Mouse (Mus musculus): Measurements from ENCODE around the gene Ak9. TPM values are rescaled to one million over a fixed set of nuclear protein-coding genes. Genes with fewer than 3 reads are reported as not detected.

The Ak9 gene
- polyA plus RNA-seq, 1 experiment = not detected

DNA sequence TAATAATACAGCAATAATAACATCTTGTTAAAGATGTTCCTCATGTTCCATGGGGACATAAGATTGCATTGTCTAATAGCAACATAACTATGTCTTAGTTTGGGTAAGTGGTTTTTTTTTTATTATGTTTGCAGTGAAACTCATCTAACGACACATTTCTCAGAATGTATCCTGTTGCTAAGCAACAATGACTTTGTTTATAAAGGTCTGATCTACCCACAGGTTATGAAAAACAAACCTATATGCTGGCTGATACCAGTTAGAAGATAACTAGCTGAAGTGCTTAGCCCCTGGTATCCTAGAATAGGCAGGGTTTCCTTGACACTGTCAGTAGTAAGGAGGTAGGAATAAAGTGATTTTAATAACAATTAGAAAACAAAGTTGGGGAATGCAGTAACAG is 15.7 kb upstream of the Ak9 start:
- H3ac ChIP-seq (ENCODE audit: control insufficient read depth, insufficient read length, low read depth) = no peak overlapping the region
- TF ChIP-seq CTCF (IDR thresholded peaks at IDR 0.05; ENCODE audit: control insufficient read depth, insufficient read depth, insufficient read length) = no peak
- TF ChIP-seq MAX (IDR thresholded peaks at IDR 0.05) = no peak
- TF ChIP-seq USF1 (IDR thresholded peaks at IDR 0.05; ENCODE audit: low read depth) = no peak
- no peak for TF ChIP-seq FOSL1 (IDR thresholded peaks at IDR 0.05; ENCODE audit: insufficient read depth, low read length, poor library complexity, severe bottlenecking)
- no peak for TF ChIP-seq MYOG (IDR thresholded peaks at IDR 0.05; ENCODE audit: control insufficient read depth, extremely low read depth, insufficient read length)
- TF ChIP-seq CEBPB (IDR thresholded peaks at IDR 0.05; ENCODE audit: low read depth) = no peak
- no peak for TF ChIP-seq MYOD1 (IDR thresholded peaks at IDR 0.05; ENCODE audit: control insufficient read depth, insufficient read length, low read depth)
- no peaks in the 10 kb centered on the region for H3K79me3 ChIP-seq (ENCODE audit: low read depth)
- H3K36me3 ChIP-seq (ENCODE audit: control insufficient read depth, insufficient read depth) = no peaks in the 10 kb centered on the region
- H3K79me2 ChIP-seq (ENCODE audit: control insufficient read depth, insufficient read depth) = no peaks in the 10 kb centered on the region
- no peak overlapping the region for H3K4me3 ChIP-seq (ENCODE audit: insufficient read depth, poor library complexity, severe bottlenecking)
- no peaks in the 10 kb centered on the region for H3K27me3 ChIP-seq (ENCODE audit: control insufficient read depth, insufficient read depth, insufficient read length)

DNA sequence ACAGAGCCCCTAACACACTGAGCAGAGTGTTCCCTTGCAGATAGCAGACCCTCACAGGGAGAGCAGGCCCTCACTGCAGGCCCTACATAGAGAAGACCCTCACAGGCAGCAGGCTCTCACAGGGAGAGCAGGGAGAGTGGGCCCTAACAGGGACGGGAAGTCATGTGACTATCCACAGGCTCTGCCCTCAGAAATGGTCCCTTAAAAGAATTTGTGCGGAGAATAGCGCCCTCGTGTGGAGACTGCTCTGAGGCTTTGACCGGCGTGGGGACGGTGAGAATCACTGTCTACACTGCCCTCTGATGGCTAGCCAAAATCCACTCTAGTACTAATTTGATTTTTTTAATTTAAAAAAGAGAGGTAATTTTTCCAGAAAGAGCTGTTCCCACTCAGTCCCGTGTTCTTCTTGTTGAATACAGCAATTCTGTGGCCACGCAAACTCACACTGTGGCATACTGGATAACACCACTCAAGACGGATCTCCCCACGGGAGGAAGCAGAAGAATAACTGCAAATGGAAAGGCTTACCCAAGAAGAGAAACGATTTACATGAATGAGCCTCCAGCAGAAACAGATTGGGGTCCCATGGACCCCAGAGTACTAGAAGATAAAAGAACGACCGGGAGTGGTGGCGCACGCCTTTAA is 14.9 kb upstream of the Ak9 start:
- Histone ChIP-seq H3K79me2 (ENCODE audit: control insufficient read depth, insufficient read depth) (no peaks in the 10 kb centered on the region), H3K4me3 (ENCODE audit: insufficient read depth, poor library complexity, severe bottlenecking) (no peak overlapping the region), H3K36me3 (ENCODE audit: control insufficient read depth, insufficient read depth) (no peaks in the 10 kb centered on the region), H3ac (ENCODE audit: control insufficient read depth, insufficient read length, low read depth) (no peak overlapping the region), H3K79me3 (ENCODE audit: low read depth) (no peaks in the 10 kb centered on the region), H3K27me3 (ENCODE audit: control insufficient read depth, insufficient read depth, insufficient read length) (no peaks in the 10 kb centered on the region)
- TF ChIP-seq CTCF (IDR thresholded peaks at IDR 0.05; ENCODE audit: control insufficient read depth, insufficient read depth, insufficient read length) (peak; percentile 81), MYOG (IDR thresholded peaks at IDR 0.05; ENCODE audit: control insufficient read depth, extremely low read depth, insufficient read length) (no peak), CEBPB (IDR thresholded peaks at IDR 0.05; ENCODE audit: low read depth) (no peak), MYOD1 (IDR thresholded peaks at IDR 0.05; ENCODE audit: control insufficient read depth, insufficient read length, low read depth) (no peak), MAX (IDR thresholded peaks at IDR 0.05) (no peak), FOSL1 (IDR thresholded peaks at IDR 0.05; ENCODE audit: insufficient read depth, low read length, poor library complexity, severe bottlenecking) (no peak), USF1 (IDR thresholded peaks at IDR 0.05; ENCODE audit: low read depth) (peak; percentile 85)

DNA sequence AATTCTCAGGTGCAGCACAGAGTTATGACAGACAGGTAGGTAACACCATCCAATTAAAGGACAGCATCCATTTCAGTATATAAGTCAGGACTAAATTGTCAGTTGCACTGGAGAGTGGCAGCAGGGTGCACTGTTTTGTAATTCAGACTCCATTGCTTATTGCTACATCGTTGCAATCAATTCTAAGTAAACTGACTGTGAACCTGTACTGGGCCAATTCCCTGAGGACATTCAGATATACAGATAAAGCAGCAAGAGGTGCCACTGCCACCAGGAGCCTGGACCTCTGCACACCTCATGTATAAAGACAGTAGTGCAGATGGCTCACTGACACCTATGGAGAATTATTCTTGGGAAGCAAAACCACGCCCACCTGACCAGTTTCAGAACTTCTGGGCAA is 12.8 kb upstream of the Ak9 start:
- Histone ChIP-seq H3ac (ENCODE audit: control insufficient read depth, insufficient read length, low read depth) (no peak overlapping the region), H3K4me3 (ENCODE audit: insufficient read depth, poor library complexity, severe bottlenecking) (no peak overlapping the region)

DNA sequence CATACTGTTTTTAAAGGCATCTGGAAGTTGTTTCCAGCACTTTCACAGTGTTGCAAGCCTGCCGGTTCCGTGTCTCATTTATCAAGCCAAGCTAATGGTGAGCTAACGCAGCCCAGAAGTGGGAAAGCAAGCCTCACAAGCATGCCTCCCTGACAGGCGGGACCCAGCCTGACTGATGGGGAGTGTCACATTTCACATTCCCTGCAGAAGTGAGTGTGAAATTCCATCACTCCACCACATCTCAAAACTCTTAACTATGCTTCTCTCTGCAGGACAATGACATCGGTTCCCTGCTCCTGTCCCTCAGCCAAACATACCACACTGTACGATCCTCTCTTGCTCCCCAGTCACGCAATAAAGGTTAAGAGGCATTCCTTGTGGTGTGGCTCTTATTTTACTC is 10.8 kb upstream of the Ak9 start:
- Histone ChIP-seq H3ac (ENCODE audit: control insufficient read depth, insufficient read length, low read depth) (no peak overlapping the region), H3K36me3 (ENCODE audit: control insufficient read depth, insufficient read depth) (no peaks in the 10 kb centered on the region), H3K27me3 (ENCODE audit: control insufficient read depth, insufficient read depth, insufficient read length) (no peaks in the 10 kb centered on the region), H3K4me3 (ENCODE audit: insufficient read depth, poor library complexity, severe bottlenecking) (no peak overlapping the region), H3K79me2 (ENCODE audit: control insufficient read depth, insufficient read depth) (no peaks in the 10 kb centered on the region), H3K79me3 (ENCODE audit: low read depth) (no peaks in the 10 kb centered on the region)
- no peak for TF ChIP-seq MYOG (IDR thresholded peaks at IDR 0.05; ENCODE audit: control insufficient read depth, extremely low read depth, insufficient read length)
- no peak for TF ChIP-seq MYOD1 (IDR thresholded peaks at IDR 0.05; ENCODE audit: control insufficient read depth, insufficient read length, low read depth)
- no peak for TF ChIP-seq CEBPB (IDR thresholded peaks at IDR 0.05; ENCODE audit: low read depth)
- no peak for TF ChIP-seq FOSL1 (IDR thresholded peaks at IDR 0.05; ENCODE audit: insufficient read depth, low read length, poor library complexity, severe bottlenecking)
- TF ChIP-seq MAX (IDR thresholded peaks at IDR 0.05) = peak; percentile 18
- no peak for TF ChIP-seq CTCF (IDR thresholded peaks at IDR 0.05; ENCODE audit: control insufficient read depth, insufficient read depth, insufficient read length)
- no peak for TF ChIP-seq USF1 (IDR thresholded peaks at IDR 0.05; ENCODE audit: low read depth)

More for the DNA sequence above, 12.8 kb upstream of the Ak9 start:
- TF ChIP-seq CTCF (IDR thresholded peaks at IDR 0.05; ENCODE audit: control insufficient read depth, insufficient read depth, insufficient read length) (no peak), FOSL1 (IDR thresholded peaks at IDR 0.05; ENCODE audit: insufficient read depth, low read length, poor library complexity, severe bottlenecking) (no peak), MYOG (IDR thresholded peaks at IDR 0.05; ENCODE audit: control insufficient read depth, extremely low read depth, insufficient read length) (no peak)
- Histone ChIP-seq H3K79me3 (ENCODE audit: low read depth) (no peaks in the 10 kb centered on the region), H3K27me3 (ENCODE audit: control insufficient read depth, insufficient read depth, insufficient read length) (no peaks in the 10 kb centered on the region), H3K36me3 (ENCODE audit: control insufficient read depth, insufficient read depth) (no peaks in the 10 kb centered on the region), H3K79me2 (ENCODE audit: control insufficient read depth, insufficient read depth) (no peaks in the 10 kb centered on the region)

DNA sequence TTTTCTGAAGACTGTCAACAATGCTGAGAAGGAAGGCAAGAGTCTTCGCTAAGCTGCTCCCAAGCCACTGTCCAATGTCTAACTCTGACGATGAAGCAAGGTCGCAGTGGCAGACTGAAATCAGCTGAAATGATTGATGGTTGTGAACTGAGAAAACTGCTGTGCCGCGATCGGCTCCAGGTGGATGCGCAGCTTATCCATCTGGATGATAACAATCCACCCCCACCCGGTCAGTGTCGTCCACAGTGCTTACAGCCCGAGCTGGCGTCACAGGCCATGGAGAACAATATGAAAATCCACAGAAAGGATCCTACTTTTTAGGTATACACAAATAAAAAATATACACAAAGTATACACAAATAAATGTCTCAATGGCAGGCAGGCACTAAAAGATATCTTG is 9.0 kb upstream of the Ak9 start:
- H3K79me3 ChIP-seq (ENCODE audit: low read depth) = no peaks in the 10 kb centered on the region
- no peaks in the 10 kb centered on the region for H3K36me3 ChIP-seq (ENCODE audit: control insufficient read depth, insufficient read depth)
- H3ac ChIP-seq (ENCODE audit: control insufficient read depth, insufficient read length, low read depth) = no peak overlapping the region
- H3K4me3 ChIP-seq (ENCODE audit: insufficient read depth, poor library complexity, severe bottlenecking) = no peak overlapping the region
- H3K27me3 ChIP-seq (ENCODE audit: control insufficient read depth, insufficient read depth, insufficient read length) = no peaks in the 10 kb centered on the region
- TF ChIP-seq MYOG (IDR thresholded peaks at IDR 0.05; ENCODE audit: control insufficient read depth, extremely low read depth, insufficient read length) (no peak), CEBPB (IDR thresholded peaks at IDR 0.05; ENCODE audit: low read depth) (no peak), FOSL1 (IDR thresholded peaks at IDR 0.05; ENCODE audit: insufficient read depth, low read length, poor library complexity, severe bottlenecking) (no peak), USF1 (IDR thresholded peaks at IDR 0.05; ENCODE audit: low read depth) (no peak), MYOD1 (IDR thresholded peaks at IDR 0.05; ENCODE audit: control insufficient read depth, insufficient read length, low read depth) (no peak), CTCF (IDR thresholded peaks at IDR 0.05; ENCODE audit: control insufficient read depth, insufficient read depth, insufficient read length) (no peak), MAX (IDR thresholded peaks at IDR 0.05) (no peak)
- peaks cover 6% of the 10 kb centered on the region for H3K79me2 ChIP-seq (ENCODE audit: control insufficient read depth, insufficient read depth)

DNA sequence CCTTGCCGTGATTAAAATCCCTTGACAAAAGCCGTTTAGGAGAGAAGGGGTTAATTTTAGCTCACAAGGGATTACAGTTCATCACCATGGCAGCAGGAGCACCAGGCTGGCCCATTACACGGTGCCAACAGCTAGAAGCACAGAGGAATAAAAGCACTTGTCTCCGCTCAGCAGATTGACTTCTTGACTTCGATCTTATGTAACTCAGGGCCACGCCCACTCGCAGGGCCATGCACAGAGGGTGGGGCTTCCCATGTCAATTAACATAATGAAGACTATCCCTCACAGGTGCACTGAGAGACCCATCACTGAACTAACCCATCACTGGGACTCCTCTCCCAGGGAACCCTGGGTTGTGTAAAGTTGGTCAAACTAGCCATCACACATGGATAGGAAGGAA is 8.6 kb upstream of the Ak9 start:
- no peaks in the 10 kb centered on the region for H3K27me3 ChIP-seq (ENCODE audit: control insufficient read depth, insufficient read depth, insufficient read length)
- H3K4me3 ChIP-seq (ENCODE audit: insufficient read depth, poor library complexity, severe bottlenecking) = no peak overlapping the region
- H3K79me2 ChIP-seq (ENCODE audit: control insufficient read depth, insufficient read depth) = peaks cover 6% of the 10 kb centered on the region
- peaks cover under 1% of the 10 kb centered on the region for H3K79me3 ChIP-seq (ENCODE audit: low read depth)
- H3K36me3 ChIP-seq (ENCODE audit: control insufficient read depth, insufficient read depth) = no peaks in the 10 kb centered on the region
- TF ChIP-seq MYOG (IDR thresholded peaks at IDR 0.05; ENCODE audit: control insufficient read depth, extremely low read depth, insufficient read length) = no peak
- no peak overlapping the region for H3ac ChIP-seq (ENCODE audit: control insufficient read depth, insufficient read length, low read depth)

Measured in C2C12 (cell line).